Mouse (Mus musculus): Measurements from ENCODE around the gene Hsd3b5. TPM values are rescaled to one million over a fixed set of nuclear protein-coding genes. Genes with fewer than 3 reads are reported as not detected.
"Not testable (repeated sequence)": the region's sequence is repeated elsewhere in the genome, so short reads cannot be mapped to it uniquely, and the experiment has no call there.

Hsd3b5 gene
- polyA plus RNA-seq (2014; fragmentation: Nextera tagmentation; extraction: Ambion mirVana) = not detected in 2 replicates

DNA sequence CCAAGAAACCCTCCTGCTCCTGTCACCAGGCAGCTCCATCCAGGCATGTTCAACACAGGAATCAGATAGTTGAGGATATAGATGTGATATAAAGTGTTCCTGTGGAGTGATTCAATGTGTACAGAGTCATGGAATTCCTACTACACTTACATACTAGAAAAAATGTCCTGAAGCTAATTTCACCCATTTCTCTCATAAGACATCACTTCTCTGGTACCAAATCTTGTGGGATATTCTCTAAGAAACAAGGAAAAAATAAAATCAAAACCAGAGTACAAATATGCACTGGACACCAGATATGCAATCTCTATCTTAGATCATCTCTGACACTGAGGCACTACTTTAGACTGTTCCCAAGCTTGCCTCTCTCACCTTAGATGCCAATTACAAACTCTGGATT lies at the start of gene Hsd3b5:
Gene Hsd3b5 (minus strand): TSS at position 101 of the 400 bp plus-strand sequence.
- Histone ChIP-seq H3K27ac (ENCODE audit: low read depth, low read length) (no peak within 1 kb of the TSS), H3K4me2 (ENCODE audit: low read depth, low read length, severe bottlenecking) (no peak within 1 kb of the TSS), H3K27me3 (ENCODE audit: control insufficient read depth, insufficient read depth, low read length) (no peaks in the 10 kb centered on the region), H3K4me3 (ENCODE audit: low read depth, low read length) (no peak within 1 kb of the TSS), H3K36me3 (ENCODE audit: control insufficient read depth, insufficient read depth, low read length) (no peaks in the 10 kb centered on the region), H3K9me3 (ENCODE audit: control insufficient read depth, low read length) (no peaks in the 10 kb centered on the region), H3K4me1 (replicated peaks; ENCODE audit: control insufficient read depth, insufficient read depth, low read length) (no peaks in the 10 kb centered on the region), H3K9ac (ENCODE audit: low read length) (no peak within 1 kb of the TSS)
- no peak for DNase-seq (ENCODE audit: low spot score)
- ATAC-seq (replicated peaks; ENCODE audit: low FRiP score) = no peak

DNA sequence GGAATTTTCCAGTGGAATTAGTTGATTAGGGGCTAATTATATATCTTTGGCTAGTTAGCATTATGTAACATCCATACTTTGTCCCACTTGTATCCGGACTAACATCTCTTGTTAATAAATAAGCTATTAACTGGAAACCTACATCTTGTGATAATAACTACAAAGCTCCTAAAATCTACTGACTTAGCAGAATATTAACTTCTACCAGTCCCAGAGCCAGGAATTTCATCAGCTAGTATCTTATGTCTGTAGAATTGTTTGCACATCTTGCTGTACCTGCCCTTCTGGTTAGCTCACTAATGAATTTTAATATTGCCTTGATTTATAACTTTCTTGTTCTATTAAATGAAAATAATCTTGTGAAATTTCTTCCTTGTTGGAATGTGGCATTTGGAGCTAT lies 5.1 kb upstream of the Hsd3b5 start:
- 88% methylated on average over 1 of the region's 1 CpGs for WGBS
- no peak overlapping the region for H3K9ac ChIP-seq (ENCODE audit: low read length)
- no peaks in the 10 kb centered on the region for H3K27me3 ChIP-seq (ENCODE audit: control insufficient read depth, insufficient read depth, low read length)
- no peak for DNase-seq (ENCODE audit: low spot score)
- no peak overlapping the region for H3K4me3 ChIP-seq (ENCODE audit: low read depth, low read length)
- ATAC-seq (replicated peaks; ENCODE audit: low FRiP score) = no peak
- H3K9me3 ChIP-seq (ENCODE audit: control insufficient read depth, low read length) = no peaks in the 10 kb centered on the region
- H3K36me3 ChIP-seq (ENCODE audit: control insufficient read depth, insufficient read depth, low read length) = no peaks in the 10 kb centered on the region
- H3K4me1 ChIP-seq (replicated peaks; ENCODE audit: control insufficient read depth, insufficient read depth, low read length) = no peaks in the 10 kb centered on the region
- H3K27ac ChIP-seq (ENCODE audit: low read depth, low read length) = no peak overlapping the region
- H3K4me2 ChIP-seq (ENCODE audit: low read depth, low read length, severe bottlenecking) = no peak overlapping the region

DNA sequence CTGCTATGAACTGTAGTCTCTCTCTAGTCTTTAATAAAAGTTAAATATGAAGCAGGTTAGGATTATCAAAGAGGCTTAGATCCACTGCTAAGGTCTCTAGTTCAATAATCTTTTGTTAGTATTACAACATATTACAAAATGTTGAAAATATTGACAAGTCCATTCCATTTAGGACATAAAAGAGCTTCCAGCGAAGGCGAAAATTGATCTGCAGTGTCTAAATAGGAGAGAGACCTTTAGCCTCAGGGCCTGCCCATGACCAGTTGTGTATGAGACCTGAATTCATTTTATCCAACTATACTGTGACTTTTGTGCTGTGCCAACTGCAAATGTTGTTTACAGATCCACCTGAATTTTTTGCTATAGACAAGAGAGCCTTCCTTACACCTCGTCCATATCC lies 419 bp downstream of the Hsd3b5 start:
- Histone ChIP-seq H3K4me2 (ENCODE audit: low read depth, low read length, severe bottlenecking) (no peak overlapping the region), H3K4me1 (replicated peaks; ENCODE audit: control insufficient read depth, insufficient read depth, low read length) (no peaks in the 10 kb centered on the region), H3K36me3 (ENCODE audit: control insufficient read depth, insufficient read depth, low read length) (no peaks in the 10 kb centered on the region), H3K4me3 (ENCODE audit: low read depth, low read length) (no peak overlapping the region), H3K27me3 (ENCODE audit: control insufficient read depth, insufficient read depth, low read length) (no peaks in the 10 kb centered on the region), H3K9me3 (ENCODE audit: control insufficient read depth, low read length) (no peaks in the 10 kb centered on the region), H3K27ac (ENCODE audit: low read depth, low read length) (no peak overlapping the region), H3K9ac (ENCODE audit: low read length) (no peak overlapping the region)
- ATAC-seq (replicated peaks; ENCODE audit: low FRiP score) (no peak), DNase-seq (ENCODE audit: low spot score) (no peak)
- 89% methylated on average over 3 of the region's 3 CpGs for WGBS

DNA sequence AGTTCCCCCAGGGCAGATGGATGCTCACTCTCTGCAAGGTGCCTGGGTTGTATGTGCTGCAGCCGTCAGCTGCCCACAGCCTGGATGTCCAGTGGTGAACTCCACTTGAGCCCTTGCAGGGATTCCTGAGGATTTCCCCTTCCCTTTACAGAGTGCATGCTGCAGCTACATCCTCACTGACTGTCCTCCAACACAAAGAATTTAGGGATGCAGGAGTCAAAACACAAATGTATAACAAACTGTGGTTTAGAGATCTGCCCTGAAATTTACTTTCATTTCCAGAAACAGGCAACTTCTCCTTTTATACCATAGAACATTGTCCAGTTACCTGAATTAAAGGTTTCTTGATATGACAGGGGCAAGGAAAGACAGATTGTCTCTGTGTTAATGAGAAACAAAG lies 13.3 kb downstream of the Hsd3b5 start:
- H3K36me3 ChIP-seq (ENCODE audit: control insufficient read depth, insufficient read depth, low read length); DNase-seq (ENCODE audit: low spot score); H3K4me1 ChIP-seq (replicated peaks; ENCODE audit: control insufficient read depth, insufficient read depth, low read length); H3K9me3 ChIP-seq (ENCODE audit: control insufficient read depth, low read length); H3K27ac ChIP-seq (ENCODE audit: low read depth, low read length); H3K9ac ChIP-seq (ENCODE audit: low read length); H3K4me3 ChIP-seq (ENCODE audit: low read depth, low read length); H3K4me2 ChIP-seq (ENCODE audit: low read depth, low read length, severe bottlenecking); H3K27me3 ChIP-seq (ENCODE audit: control insufficient read depth, insufficient read depth, low read length); ATAC-seq (replicated peaks; ENCODE audit: low FRiP score): not testable (repeated sequence)
- WGBS = 68% methylated on average over 1 of the region's 1 CpGs

DNA sequence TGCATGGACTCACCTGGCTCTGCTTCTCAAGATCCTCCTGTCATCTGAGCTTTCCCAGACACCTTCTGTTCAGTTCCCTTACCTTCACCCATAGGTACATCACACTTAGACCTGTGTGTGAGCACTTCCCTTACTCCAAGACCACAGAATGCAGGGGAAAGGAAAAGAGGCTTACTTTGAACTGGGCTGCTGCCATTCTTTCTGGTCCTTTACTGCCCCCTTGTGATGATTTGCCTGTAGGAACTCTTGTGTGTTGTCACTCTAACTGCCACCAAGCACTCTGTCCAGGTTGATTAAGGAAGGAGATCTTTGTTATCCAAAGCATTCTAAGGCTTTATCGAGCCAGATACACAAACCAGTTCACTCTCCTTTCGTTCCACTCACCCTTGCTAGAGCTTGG lies 13.8 kb downstream of the Hsd3b5 start:
- not testable (repeated sequence) for H3K9ac ChIP-seq (ENCODE audit: low read length); DNase-seq (ENCODE audit: low spot score); H3K4me1 ChIP-seq (replicated peaks; ENCODE audit: control insufficient read depth, insufficient read depth, low read length); H3K4me3 ChIP-seq (ENCODE audit: low read depth, low read length); H3K27ac ChIP-seq (ENCODE audit: low read depth, low read length); H3K4me2 ChIP-seq (ENCODE audit: low read depth, low read length, severe bottlenecking); H3K9me3 ChIP-seq (ENCODE audit: control insufficient read depth, low read length); H3K27me3 ChIP-seq (ENCODE audit: control insufficient read depth, insufficient read depth, low read length); H3K36me3 ChIP-seq (ENCODE audit: control insufficient read depth, insufficient read depth, low read length)
- WGBS = 37% methylated on average over 2 of the region's 2 CpGs
- peak; percentile 65 for ATAC-seq (replicated peaks; ENCODE audit: low FRiP score)

DNA sequence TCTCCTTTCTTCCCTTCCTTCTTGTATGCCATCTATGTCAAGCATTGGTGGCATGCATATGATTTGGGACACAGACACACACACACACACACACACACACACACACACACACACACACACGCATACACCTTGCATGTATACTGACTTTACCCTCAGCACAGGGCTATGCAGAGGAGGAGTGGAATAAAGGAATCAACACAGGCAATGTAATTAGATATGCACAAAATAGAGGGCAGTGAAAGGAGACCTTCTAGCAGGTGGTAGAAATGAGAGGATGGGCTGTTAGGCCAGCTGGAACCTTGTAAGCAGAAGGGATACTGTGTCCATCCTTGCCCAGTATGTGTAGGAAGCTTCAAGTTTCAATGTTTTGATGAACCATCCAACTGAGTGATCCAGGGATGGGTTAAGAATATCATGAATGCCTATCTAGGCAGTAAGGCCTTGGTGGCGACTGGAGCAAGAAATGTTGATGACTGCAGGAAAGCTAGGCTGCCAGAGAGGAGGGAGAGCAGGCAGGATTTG lies 15.6 kb downstream of the Hsd3b5 start:
- not testable (repeated sequence) for DNase-seq (ENCODE audit: low spot score); H3K4me1 ChIP-seq (replicated peaks; ENCODE audit: control insufficient read depth, insufficient read depth, low read length); H3K27ac ChIP-seq (ENCODE audit: low read depth, low read length); H3K9me3 ChIP-seq (ENCODE audit: control insufficient read depth, low read length); H3K4me3 ChIP-seq (ENCODE audit: low read depth, low read length); ATAC-seq (replicated peaks; ENCODE audit: low FRiP score); H3K4me2 ChIP-seq (ENCODE audit: low read depth, low read length, severe bottlenecking); H3K9ac ChIP-seq (ENCODE audit: low read length); H3K36me3 ChIP-seq (ENCODE audit: control insufficient read depth, insufficient read depth, low read length); H3K27me3 ChIP-seq (ENCODE audit: control insufficient read depth, insufficient read depth, low read length)
- WGBS = 72% methylated on average over 2 of the region's 2 CpGs

DNA sequence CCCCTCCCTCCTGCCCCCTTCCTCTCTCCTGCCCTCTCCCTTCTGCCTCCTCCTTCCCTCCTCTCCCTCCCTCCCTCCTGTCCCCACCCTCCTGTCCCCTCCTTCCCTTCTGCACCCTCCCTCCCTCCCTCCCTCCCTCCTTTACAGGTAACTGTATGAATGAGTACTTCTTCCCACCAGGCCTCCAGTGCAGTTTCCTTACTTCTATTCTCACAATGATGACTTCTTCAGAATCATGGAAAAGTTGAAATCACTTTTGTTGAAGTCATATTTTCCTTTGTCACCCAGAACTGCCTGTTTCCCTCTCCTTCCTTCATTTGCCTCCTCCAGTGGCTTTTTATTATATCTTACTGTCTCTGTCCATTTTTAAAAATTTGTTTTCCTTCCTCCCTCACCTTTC lies 16.1 kb downstream of the Hsd3b5 start:
- H3K4me3 ChIP-seq (ENCODE audit: low read depth, low read length) = no peak overlapping the region
- no peaks in the 10 kb centered on the region for H3K36me3 ChIP-seq (ENCODE audit: control insufficient read depth, insufficient read depth, low read length)
- no peaks in the 10 kb centered on the region for H3K4me1 ChIP-seq (replicated peaks; ENCODE audit: control insufficient read depth, insufficient read depth, low read length)
- ATAC-seq (replicated peaks; ENCODE audit: low FRiP score) (no peak), DNase-seq (ENCODE audit: low spot score) (no peak)
- H3K9me3 ChIP-seq (ENCODE audit: control insufficient read depth, low read length) = no peaks in the 10 kb centered on the region
- no peaks in the 10 kb centered on the region for H3K27me3 ChIP-seq (ENCODE audit: control insufficient read depth, insufficient read depth, low read length)
- no peak overlapping the region for H3K27ac ChIP-seq (ENCODE audit: low read depth, low read length)
- no peak overlapping the region for H3K9ac ChIP-seq (ENCODE audit: low read length)
- no peak overlapping the region for H3K4me2 ChIP-seq (ENCODE audit: low read depth, low read length, severe bottlenecking)

DNA sequence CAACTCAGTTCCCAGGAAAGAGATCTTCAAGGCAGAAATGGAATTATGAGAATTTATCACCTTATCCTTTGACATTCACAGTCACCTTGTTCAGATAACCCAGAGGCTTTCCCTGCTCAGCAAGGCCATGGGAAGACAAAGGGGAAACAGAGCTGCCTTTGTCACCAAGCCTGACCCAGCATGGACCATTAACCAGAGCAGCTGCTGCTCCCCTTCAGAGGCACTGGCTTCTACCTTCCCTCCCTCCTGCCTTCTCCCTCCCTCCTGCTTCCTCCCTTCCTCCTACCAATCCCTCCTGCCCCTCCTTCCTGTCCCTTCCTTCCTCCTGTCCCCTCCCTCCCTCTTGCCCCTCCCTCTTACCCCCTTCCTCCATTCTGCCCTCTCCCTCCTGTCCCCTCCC lies 16.5 kb downstream of the Hsd3b5 start:
- H3K36me3 ChIP-seq (ENCODE audit: control insufficient read depth, insufficient read depth, low read length); H3K4me3 ChIP-seq (ENCODE audit: low read depth, low read length); H3K27ac ChIP-seq (ENCODE audit: low read depth, low read length); H3K4me2 ChIP-seq (ENCODE audit: low read depth, low read length, severe bottlenecking); H3K9ac ChIP-seq (ENCODE audit: low read length); H3K27me3 ChIP-seq (ENCODE audit: control insufficient read depth, insufficient read depth, low read length); ATAC-seq (replicated peaks; ENCODE audit: low FRiP score); DNase-seq (ENCODE audit: low spot score); H3K9me3 ChIP-seq (ENCODE audit: control insufficient read depth, low read length); H3K4me1 ChIP-seq (replicated peaks; ENCODE audit: control insufficient read depth, insufficient read depth, low read length): not testable (repeated sequence)

DNA sequence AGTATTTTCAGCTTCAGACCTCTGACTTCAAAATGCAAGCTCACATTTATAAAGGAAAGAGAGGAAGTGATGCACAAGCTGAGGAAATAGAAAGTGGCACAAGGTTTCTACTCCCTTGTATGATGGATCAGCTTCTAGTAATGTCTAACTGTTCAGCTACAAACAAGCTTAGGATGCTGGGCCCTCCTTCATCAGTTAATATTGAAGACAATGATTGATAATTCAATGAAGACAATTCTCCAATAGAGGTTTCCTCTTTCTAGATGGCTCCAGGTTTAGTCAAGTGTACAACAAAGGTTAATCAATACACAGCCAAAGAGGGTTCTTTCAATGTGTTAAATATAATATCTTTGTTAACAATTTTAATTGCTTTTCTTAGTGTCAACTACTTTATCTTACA lies 41.3 kb downstream of the Hsd3b5 start, which contains the start of gene Gm10681:
Gene Gm10681 (minus strand): TSS at position 101 of the 400 bp plus-strand sequence.
- Histone ChIP-seq H3K9ac (ENCODE audit: low read length) (no peak within 1 kb of the TSS), H3K9me3 (ENCODE audit: control insufficient read depth, low read length) (no peaks in the 10 kb centered on the region), H3K27ac (ENCODE audit: low read depth, low read length) (no peak within 1 kb of the TSS), H3K36me3 (ENCODE audit: control insufficient read depth, insufficient read depth, low read length) (no peaks in the 10 kb centered on the region), H3K4me3 (ENCODE audit: low read depth, low read length) (no peak within 1 kb of the TSS), H3K4me1 (replicated peaks; ENCODE audit: control insufficient read depth, insufficient read depth, low read length) (no peaks in the 10 kb centered on the region), H3K27me3 (ENCODE audit: control insufficient read depth, insufficient read depth, low read length) (no peaks in the 10 kb centered on the region), H3K4me2 (ENCODE audit: low read depth, low read length, severe bottlenecking) (no peak within 1 kb of the TSS)
- ATAC-seq (replicated peaks; ENCODE audit: low FRiP score) = no peak
- DNase-seq (ENCODE audit: low spot score) = no peak
